In genomic region chr17:83312244-83312918, GRCm38 (mm10) we compare ENCODE assay signal across 8 mouse cellular contexts. TPM values are rescaled to one million over a fixed set of nuclear protein-coding genes. Genes with fewer than 3 reads are reported as not detected.
DNase-seq lines count a peak whose midpoint lies in the region; ATAC-seq and TF ChIP-seq lines count a peak whose summit lies in the region.

No protein-coding gene starts in this region.

- no peak overlapping the region for H3K27ac ChIP-seq in liver, embryonic 16.5 days (ENCODE audit: low read length)
- H3K27ac ChIP-seq in stomach, postnatal 0 days (replicated peaks): peak overlapping the region; percentile 88

- no peak overlapping the region for H3K4me2 ChIP-seq in liver, embryonic 16.5 days (ENCODE audit: low read depth, low read length)
- H3K4me2 ChIP-seq in stomach, postnatal 0 days (replicated peaks; ENCODE audit: low read depth): peak overlapping the region; percentile 49

- H3K4me1 ChIP-seq in liver, embryonic 16.5 days (ENCODE audit: control insufficient read depth, low read depth, low read length): peaks cover 4% of the 10 kb centered on the region
- 0 out of 2 replicates have a peak, but pooled peaks cover 5% of the 10 kb centered on the region for H3K4me1 ChIP-seq in stomach, postnatal 0 days (replicated peaks; ENCODE audit: control insufficient read depth, insufficient read depth)

- ATAC-seq in liver, embryonic 16.5 days (ENCODE audit: low read depth): no peak
- ATAC-seq in stomach, postnatal 0 days (ENCODE audit: low FRiP score, low TSS enrichment): peak; percentile 58; the same call in 1 of the 2 replicates

- H3K4me3 ChIP-seq in liver, embryonic 16.5 days (ENCODE audit: low read depth, low read length): 0 out of 2 replicates have a peak overlapping the region, but pooled peaks have one; percentile 6
- no peak overlapping the region for H3K4me3 ChIP-seq in stomach, postnatal 0 days (ENCODE audit: low read depth, low read length)

- TF ChIP-seq EP300 in stomach, postnatal 0 days (optimal IDR thresholded peaks at IDR 0.05): peak; percentile 19

- 3% methylated on average over 15 of the region's 15 CpGs for WGBS in liver, embryonic 16.5 days (ENCODE audit: insufficient replicate concordance)
- 4% methylated on average over 15 of the region's 15 CpGs for WGBS in stomach, postnatal 0 days

- no peak for TF ChIP-seq CTCF in stomach, postnatal 0 days (IDR thresholded peaks at IDR 0.05; ENCODE audit: low read depth)

- no peaks in the 10 kb centered on the region; the same call in 1 of the 2 replicates for H3K27me3 ChIP-seq in liver, embryonic 16.5 days (ENCODE audit: control insufficient read depth, insufficient read depth, low read depth, low read length)
- no peaks in the 10 kb centered on the region for H3K27me3 ChIP-seq in stomach, postnatal 0 days (ENCODE audit: control insufficient read depth, insufficient read depth, low read length)

- H3K9me3 ChIP-seq in liver, embryonic 16.5 days (replicated peaks; ENCODE audit: control insufficient read depth, low read length): no peaks in the 10 kb centered on the region
- H3K9me3 ChIP-seq in stomach, postnatal 0 days (ENCODE audit: control insufficient read depth, low read length): no peaks in the 10 kb centered on the region

- H3K9ac ChIP-seq in liver, embryonic 16.5 days (ENCODE audit: low read depth, low read length): peak overlapping the region; percentile 28; the same call in 1 of the 2 replicates
- H3K9ac ChIP-seq in stomach, postnatal 0 days (ENCODE audit: low read length): peak overlapping the region; percentile 43; the same call in 1 of the 2 replicates

- H3K36me3 ChIP-seq in liver, embryonic 16.5 days (ENCODE audit: control insufficient read depth, insufficient read depth): no peaks in the 10 kb centered on the region
- H3K36me3 ChIP-seq in stomach, postnatal 0 days (ENCODE audit: control insufficient read depth, insufficient read depth, low read length): no peaks in the 10 kb centered on the region

- peak; percentile 51 to 65 for DNase-seq in cerebellum, postnatal 10 days
- no peak for DNase-seq in cerebellum, adult 9-10 months
- peak; percentile 66 for DNase-seq in embryo, embryonic 11 days
- DNase-seq in heart, adult 18-20 months: peak; percentile 61 to 75
- DNase-seq in kidney, adult 18-20 months: peak; percentile 51
- peak; percentile 47 for DNase-seq in neural tube, embryonic 10.5 days (ENCODE audit: extremely low spot score, low spot score)
- DNase-seq in stomach, postnatal 0 days (ENCODE audit: low spot score): peak; percentile 71

RNA-seq across cellular contexts. Expression of gene Eml4, which starts 38.4 kb away (rescaled TPM):
- total RNA-seq in heart, adult 18-20 months (2021): 1 to 10 TPM; 4.3 to 4.4 TPM
- 4.2 and 4.7 TPM in 2 replicates for polyA plus RNA-seq in liver, embryonic 16.5 days (2015; fragmentation: Nextera tagmentation; extraction: Ambion mirVana)
- polyA plus RNA-seq in stomach, postnatal 0 days (2015; fragmentation: Nextera tagmentation; extraction: Ambion mirVana): 10.9 and 11.5 TPM in 2 replicates
